ENCODE assay signal across 12 mouse cellular contexts in the genomic region with DNA sequence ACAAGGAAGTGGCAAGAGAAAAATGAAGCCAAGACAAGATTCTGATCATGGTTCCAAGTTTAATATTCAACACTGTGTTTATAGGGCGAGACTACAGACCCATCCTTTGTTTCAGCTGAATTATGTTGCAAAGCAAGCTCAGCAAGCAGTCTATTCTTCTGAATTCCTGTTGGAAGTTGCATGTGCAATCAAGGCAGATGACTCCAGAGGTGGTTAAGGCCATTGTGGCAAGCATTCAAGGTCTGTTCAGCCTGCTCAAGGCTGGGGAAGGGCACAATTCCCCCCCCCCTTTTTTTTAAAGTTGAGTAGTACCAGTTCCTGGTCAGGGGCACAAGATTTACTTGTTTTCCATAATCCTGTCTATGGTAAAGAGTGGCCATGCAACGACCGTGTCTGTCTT.
"Had no signal": no experiment of that assay in that cellular context is flagged by ENCODE, and none has a peak within 500 bp of the region (broad histone marks: within the 10 kb centered on the region; RNA-seq: fewer than 3 reads in every experiment).

No protein-coding gene starts in this region.

- DNase-seq: gastrocnemius, adult 2 months; gastrocnemius, postnatal 10 days; gastrocnemius, postnatal 25 days; heart, adult 18-20 months; heart, postnatal 4 days; kidney, adult 18-20 months; kidney, adult 8-10 months; kidney, postnatal 10 days; kidney, postnatal 25 days; kidney, postnatal 4 days; liver; liver, embryonic 13.5 days had no signal
